Mouse (Mus musculus) olfactory bulb, adult 2 months (tissue): ENCODE measurements around the gene Focad.

ENCODE experiments used
- CTCF ChIP-seq: fragments of 200-500 bp; IDR thresholded peaks from 2 replicates; pipeline ENCODE4 v1.5.1; 2012; ENCODE audit warnings: low read depth, mild to moderate bottlenecking, low read length, moderate library complexity; ENCODE audit not compliant: insufficient read depth
- POLR2A ChIP-seq: fragments of 200-500 bp; IDR thresholded peaks from 2 replicates; pipeline ENCODE4 v1.6.1; 2012; ENCODE audit warnings: mild to moderate bottlenecking, low read depth, low read length, moderate library complexity; ENCODE audit not compliant: insufficient read depth

- TF ChIP-seq CTCF (no peak), POLR2A (no peak)
Observed at GRCm38 (mm10) chr4:88390036-88390435, 295.6 kb downstream of the Focad start.
